Mouse (Mus musculus) kidney, postnatal 25 days (tissue): ENCODE results near the gene Lypd4.
"Not testable (repeated sequence)": the region's sequence is repeated elsewhere in the genome, so short reads cannot be mapped to it uniquely, and the experiment has no call there.

Experiments
- DNase-seq, 2 experiments: peaks; one replicate each; pipeline ENCODE4 v3.0.0; 2021; ENCODE audit warnings: mixed read lengths in 2 of 2

The Lypd4 gene

DNA sequence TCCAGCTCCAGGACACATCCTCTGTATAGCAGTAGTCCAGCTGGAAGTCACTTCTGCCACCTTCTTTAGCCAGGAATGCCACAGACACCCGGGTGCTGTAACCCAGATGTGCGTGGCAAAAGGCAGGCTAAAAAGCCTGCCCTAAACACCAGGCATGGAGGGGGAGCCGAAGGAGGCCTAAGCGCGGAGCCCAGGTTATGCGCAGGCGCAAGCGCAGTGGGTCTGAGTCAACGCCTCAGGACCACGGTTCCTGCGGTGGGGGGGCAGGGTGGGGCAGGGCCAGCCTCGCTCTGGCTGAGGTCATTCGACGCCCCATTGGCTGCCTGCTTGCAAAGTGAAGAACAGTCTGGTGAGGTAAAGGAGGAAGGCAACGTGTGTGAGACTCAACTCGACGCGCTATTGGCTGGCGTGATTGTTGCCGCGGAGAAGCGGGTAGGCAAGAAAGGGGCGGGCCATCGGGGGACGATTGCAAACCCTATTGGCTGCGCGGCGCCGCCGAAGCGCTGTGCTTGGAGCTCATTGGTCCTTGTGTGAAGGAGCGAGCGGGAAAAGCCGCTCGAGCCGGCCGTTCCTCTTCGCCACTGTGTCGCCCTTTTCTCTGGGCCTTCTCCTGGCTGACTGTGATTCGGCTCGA lies at the start of gene Lypd4, which contains the start of gene Dmrtc2:
Lypd4 (minus strand) TSS at position 410 of the 634 bp plus-strand sequence.
Dmrtc2 (plus strand) TSS at position 526 of the 634 bp plus-strand sequence.
- no peak for DNase-seq

DNA sequence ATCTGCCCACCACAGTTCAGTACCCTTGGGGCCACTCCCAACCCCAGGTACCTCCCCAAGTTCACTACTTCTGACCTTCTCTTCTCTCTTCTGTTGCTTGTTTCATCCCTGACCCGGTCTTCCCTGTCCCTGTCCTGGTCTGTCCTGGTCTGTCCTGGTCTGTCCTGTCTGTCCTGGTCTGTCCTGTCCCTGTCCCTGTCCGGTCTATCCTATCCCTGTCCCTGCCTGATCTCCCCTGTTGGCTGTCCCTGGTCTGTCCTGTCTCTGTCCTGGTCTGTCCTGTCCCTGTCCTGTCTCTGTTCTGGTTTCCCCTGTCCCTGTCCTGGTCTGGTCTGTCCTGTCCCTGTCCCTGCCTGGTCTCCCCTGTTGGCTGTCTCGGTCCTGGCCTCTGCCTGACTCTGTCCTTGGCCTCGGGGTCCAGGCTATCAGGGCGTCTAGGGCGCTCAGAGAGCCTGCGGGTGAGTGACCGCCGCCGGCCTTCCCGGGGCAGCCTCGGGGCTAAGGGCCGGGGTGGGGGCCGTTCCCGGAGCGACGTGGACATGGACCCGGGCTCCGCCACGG lies 49.1 kb upstream of the Lypd4 start:
- no peak for DNase-seq

DNA sequence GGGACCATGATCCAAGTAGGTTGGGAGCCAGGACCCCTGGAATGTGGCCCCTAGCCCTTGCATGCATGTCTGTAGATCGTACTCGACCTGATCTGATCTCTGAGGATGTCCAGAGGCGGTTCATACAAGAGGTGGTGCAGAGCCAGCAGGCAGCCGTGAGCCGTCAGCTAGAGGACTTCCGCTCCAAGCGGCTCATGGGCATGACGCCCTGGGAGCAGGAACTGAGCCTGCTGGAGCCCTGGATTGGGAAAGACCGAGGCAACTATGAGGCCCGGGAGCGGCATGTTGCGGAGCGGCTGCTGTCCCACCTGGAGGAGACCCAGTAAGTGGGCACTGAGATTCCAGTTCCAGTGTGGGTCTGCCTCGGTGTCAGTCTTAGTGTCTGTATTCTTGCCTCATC lies 42.7 kb upstream of the Lypd4 start:
- DNase-seq, result no peak

DNA sequence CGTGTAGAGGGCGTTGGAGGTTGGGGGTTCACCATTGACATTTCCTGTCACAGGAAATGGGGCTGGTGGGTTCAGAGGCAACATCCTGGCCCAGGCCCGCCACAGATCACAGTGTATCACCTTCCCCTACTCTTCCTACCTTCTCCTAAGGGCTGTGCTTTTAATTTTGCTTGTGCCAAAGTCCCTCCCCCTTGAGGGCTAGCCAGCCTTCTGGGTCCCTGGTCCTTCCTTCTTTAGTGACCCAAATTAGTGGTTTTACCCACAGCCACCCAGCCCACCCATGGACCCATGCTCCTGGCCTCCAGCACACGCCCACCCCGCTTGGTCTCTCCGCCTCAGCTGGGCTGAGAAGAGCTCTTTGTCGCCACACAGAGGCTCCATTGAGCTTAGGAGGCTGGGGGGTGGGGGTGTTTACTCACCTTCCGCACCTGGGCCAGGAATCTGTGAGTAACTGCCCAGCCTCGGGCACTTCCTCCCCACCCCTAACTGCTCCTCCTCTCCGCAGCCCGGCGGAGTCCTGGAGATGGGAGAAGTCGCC lies 37.5 kb upstream of the Lypd4 start:
- DNase-seq, result no peak

DNA sequence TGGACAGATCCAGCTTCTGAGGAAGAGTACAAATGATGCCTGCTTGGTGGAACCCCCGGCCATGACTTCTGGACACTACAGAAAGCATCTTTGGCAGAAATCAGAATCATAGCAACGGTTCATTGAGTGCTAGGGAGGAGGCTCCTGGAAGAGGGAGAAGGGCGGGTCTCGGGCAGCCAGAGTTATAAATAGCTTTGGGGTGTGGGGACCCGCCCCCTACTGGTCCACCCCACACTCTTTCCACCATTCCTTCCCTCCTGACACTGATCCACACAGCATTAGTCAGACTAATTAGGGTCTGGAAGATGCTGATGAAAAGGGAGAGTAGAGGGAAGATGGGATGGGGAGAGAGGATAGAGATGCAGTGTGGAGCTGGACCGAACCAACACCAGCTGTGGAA lies 36.8 kb upstream of the Lypd4 start:
- no peak for DNase-seq

DNA sequence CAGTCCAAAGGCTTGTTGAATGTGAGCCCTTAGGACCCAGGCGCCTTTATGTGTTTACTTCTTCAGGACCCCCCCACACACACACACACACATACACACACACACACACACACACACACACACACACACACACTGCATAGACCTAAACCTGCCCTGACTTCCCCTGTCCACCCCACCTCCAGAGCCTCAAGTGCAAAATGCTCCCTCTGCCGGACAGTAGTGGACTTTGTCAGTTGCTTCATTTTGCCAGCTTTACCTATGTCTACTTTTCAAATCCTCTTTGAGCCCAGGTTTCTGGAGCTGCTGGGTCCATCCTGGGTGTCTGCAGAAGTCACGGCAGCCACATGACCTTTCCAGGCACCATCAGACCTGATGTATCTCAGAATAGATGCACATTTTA lies 35.2 kb upstream of the Lypd4 start:
- peak; percentile 74 to 80 for DNase-seq

DNA sequence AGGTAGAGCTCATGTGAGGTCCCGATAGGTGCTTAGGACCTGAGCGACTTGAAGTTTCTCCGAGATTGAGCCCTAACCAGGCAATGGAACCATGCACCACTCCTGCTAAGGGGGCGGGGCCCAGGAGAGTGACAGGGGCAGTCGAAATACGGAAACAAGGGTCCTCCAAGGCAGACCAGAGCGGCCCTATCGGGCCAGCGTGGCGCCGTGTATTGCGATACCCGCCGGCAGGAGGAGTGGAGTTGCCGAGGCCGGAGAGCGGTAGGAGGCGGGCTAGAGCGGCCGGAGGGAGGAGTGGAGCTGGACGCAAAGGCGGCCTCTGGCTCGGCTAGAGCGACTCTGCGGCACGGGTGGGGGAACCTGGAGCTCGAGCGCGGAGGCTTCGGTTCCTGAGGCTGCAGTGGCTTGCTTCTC lies 34.3 kb upstream of the Lypd4 start:
- DNase-seq, result peak; percentile 97 to 99

DNA sequence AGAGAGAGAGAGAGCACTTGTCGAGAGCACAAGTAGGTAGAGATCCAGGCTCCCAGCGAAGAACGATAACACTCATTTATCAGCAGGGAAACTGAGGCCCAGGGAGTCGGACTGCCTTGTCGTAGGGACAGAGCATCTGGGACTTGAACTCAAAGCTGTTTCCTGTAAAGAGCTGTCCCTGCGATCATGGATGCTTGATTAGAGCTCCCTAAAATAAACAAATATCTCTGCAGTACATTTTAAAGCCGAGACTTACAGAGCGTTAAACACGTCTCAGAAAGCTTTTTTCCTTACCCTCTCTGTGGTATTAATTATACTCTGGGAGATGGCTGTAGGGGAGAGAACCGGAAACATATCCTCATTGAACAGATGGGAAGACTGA lies 33.7 kb upstream of the Lypd4 start:
- no peak for DNase-seq

DNA sequence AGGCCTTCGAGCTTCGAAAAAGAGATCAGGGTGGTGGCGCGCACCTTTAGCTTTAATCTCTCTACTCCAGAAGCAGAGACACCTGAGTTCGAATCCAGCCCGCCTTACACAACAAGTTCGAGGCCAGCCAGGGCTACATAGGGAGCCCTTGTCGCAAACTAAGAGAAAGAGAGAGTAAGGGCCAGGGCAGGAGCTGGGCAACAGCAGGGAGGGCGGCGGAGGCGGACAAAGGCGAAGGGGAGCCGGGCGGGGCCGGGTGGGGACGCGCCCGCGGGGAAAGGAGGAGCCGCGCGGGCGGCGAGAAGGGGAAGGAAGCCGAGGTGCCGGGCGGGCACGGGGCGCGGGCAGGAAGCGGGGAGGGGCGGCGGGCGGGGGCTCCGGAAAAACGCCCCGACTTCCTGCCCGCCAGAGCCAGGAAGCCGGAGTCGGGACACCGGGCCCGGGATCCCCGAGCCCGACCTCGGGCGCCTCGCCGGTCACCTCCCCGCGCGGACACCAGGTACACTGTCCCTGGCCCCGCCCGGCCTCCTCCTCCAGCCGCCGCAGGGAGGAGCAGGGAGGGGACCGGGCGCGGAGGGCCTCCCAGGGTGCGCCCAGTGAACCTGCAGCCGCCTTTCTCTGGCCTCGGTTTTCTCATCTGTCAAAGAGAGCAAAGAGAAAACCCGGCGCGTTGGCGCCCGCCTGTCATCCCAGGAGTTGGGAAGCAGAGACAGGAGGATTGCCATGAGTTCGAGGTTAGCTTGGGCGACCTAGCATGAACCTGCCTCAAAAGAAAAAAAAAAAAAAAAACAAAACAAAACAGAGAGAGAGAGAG lies 33.1 kb upstream of the Lypd4 start, which contains the start of gene Arhgef1:
Arhgef1 (plus strand) TSS at position 283 of the 814 bp plus-strand sequence.
- DNase-seq, result peak; percentile 72 to 89

DNA sequence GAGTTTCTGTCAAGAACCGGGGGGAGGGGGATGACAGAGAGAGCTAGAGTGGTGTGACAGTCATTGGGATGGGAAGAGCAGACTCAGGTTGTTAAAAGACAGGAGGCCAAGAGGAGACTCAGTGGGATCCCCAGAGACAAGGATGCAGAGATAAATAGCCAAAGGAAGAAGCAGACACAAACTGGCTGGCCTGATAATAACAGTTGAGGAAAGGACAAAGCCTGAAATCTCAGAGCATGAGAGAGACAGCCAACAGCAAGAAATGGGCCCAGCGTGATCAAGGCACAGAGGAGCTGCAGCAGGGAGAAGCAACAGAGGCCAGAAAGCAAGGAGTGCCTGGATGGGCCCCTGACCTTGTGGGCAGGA lies 32.5 kb upstream of the Lypd4 start:
- no peak for DNase-seq

DNA sequence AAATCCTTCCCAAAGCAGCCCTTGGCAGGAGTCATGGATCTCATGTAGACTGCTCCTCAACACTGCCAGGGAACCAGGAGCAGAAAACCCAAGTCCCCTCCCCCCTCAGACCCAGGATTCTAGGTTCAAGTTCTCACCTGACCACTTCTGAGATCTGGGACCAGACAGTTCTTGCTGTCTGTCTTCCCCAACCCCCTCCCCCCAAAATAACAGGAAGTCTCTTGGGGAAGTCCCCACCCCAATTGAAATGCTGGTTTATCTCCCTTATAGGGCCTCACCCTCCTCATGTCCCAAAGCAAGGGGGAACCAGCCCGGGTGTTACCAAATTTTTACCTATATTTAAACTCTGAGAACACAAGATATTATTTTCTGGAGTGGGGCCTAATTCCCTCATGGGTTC lies 32.1 kb upstream of the Lypd4 start:
- no peak for DNase-seq

DNA sequence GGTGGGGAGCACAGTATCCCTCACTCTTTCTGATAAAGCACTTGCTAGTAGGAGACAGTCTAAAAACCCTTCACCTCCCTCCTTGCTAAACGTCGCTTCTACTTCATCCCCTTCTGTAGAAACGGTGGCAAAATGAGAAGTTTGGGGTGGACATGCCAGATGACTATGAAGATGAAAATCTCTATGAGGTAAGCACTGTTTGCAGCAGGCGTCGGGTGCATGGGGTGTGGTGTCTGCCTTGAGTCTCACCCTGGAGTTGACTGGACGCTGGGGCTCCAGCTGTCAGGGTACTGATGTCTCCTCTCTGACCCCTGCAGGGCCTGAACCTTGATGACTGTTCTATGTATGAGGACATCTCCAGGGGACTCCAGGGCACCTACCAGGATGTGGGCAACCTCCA lies 31.4 kb upstream of the Lypd4 start:
- no peak for DNase-seq

DNA sequence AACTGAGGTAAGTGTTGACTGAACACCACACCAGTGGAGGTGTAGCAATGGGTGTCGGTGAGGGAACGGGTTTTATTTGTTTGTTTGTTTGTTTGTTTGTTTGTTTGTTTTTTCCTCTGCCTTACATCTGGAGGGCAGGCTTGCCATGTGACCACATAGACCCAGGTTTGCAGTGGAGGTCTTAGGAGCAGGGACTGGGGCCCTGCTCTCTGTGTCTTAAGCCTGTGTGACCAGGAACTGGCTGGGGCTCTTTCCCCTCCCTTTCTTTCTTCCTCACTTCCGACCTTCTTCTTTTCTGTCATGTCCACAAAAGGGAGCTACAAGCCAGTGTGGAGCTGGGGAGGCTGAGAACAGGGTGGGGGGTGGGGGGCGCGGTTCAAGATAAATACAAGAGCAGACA lies 28.2 kb upstream of the Lypd4 start:
- DNase-seq, result no peak

DNA sequence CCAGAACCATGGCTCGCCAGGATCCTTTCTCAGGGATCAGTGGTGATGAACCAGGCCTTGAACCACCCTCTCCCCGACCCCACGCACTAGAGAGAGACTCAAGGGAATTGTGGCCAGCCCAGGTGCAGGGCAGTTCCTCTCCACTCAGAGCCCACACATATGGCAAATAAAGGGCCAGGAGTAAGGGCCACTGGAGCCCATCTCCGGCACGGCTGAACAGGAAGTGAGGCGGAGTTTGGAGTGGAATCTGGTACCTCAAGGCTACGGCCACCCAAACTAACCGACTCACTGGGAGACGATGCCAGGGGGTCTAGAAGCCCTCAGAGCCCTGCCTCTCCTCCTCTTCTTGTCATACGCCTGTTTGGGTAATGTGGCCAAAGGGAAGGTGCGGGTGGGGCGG lies 27.5 kb upstream of the Lypd4 start, which contains the start of gene Cd79a:
Cd79a (plus strand) TSS at position 158 of the 400 bp plus-strand sequence.
- no peak for DNase-seq

DNA sequence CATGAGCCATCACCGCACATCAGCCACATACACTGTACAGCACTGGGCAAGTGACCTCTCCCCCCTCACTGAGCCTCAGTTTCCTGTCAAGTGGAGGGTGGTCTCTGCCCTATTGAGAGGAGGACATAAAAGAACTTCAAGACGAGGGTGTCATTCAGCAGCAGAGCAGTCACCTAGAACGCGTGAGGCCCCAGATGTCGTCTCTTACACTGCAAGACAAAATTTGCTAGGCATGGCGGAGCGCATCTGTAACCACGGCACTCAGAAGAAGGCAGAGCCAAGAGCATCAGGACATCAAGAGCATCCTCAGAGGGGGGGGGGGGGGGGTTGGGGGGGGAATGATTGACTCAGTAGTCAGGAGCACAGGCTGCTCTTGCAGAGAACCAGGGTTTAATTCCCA lies 26.5 kb upstream of the Lypd4 start:
- DNase-seq, result no peak

DNA sequence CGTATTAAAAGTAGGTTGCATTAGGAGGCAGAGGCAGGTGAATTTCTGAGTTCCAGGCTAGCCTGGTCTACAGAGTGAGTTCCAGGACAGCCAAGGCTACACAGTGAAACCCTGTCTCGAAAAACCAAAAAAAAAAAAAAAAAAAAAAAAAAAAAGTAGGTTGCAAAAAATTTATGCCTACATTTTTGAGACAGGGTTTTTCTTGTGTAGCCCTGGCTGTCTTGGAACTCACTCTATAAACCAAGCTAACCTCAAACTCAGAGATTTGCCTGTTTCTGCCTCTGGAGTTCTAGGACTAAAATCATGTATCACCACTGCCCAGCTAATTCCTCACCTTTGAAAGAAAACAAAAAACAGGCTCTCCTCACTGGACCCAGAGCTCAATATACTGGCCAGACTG lies 26.0 kb upstream of the Lypd4 start:
- not testable (repeated sequence) for DNase-seq

DNA sequence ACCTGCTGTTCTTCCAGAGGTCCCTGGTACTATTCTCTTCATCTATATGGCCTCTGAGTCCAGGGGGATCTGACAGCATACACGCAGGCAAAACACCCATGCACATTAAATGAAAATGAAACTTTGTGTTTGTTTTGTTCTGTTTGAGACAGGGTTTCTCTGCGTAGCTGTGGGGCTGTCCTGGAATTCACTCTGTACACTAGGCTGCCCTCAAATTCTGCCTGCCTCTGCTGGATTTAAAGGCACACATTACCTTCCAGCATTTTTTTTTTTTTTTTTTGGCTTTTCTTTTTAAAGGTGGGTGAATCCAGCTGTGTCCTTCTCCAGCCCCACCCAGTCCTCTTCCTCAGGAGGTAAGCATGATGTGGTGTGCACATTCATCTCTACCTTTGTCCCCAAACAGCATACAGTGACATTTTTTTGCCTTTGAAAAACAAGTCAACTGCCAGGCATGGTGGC lies 22.4 kb upstream of the Lypd4 start:
- no peak for DNase-seq

DNA sequence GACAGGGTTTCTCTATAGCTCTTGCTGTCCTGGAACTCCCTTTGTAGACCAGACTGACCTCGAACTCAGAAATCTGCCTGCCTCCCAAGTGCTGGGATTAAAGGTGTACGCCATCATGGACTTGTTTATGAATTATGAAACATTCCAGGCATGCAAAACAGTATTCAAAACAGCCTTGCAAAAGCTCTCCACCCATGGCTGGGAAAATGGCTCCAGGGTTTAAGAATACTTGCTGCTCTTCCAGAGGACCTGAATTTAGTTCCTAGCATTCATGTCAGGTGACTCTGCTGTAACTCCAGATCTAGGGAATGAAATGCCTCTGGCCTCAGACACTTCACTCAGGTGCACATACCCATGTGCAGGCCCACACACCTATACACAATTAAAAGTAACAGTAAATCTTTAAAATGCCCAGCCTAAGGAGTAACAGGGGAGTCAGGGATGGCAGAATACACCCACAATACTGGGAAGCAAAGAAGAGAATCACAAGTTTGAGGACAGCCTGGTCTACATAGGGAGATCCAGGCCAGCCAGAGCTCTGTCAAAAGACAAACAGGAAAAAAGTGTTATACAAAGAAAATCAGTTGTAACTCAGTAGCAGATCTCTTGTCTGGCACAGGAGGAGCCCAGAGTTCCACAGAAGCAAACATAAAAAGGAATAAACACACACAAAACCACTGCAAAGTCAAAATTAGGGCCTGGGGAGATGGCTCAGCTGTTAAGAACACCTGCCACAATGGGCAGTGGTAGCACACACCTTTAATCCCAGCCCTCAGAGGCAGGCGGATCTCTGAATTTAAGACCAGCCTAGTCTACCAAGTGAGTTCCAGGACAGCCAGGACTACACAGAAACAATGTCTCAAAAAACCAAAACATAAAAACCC lies 21.7 kb upstream of the Lypd4 start:
- DNase-seq, result no peak

DNA sequence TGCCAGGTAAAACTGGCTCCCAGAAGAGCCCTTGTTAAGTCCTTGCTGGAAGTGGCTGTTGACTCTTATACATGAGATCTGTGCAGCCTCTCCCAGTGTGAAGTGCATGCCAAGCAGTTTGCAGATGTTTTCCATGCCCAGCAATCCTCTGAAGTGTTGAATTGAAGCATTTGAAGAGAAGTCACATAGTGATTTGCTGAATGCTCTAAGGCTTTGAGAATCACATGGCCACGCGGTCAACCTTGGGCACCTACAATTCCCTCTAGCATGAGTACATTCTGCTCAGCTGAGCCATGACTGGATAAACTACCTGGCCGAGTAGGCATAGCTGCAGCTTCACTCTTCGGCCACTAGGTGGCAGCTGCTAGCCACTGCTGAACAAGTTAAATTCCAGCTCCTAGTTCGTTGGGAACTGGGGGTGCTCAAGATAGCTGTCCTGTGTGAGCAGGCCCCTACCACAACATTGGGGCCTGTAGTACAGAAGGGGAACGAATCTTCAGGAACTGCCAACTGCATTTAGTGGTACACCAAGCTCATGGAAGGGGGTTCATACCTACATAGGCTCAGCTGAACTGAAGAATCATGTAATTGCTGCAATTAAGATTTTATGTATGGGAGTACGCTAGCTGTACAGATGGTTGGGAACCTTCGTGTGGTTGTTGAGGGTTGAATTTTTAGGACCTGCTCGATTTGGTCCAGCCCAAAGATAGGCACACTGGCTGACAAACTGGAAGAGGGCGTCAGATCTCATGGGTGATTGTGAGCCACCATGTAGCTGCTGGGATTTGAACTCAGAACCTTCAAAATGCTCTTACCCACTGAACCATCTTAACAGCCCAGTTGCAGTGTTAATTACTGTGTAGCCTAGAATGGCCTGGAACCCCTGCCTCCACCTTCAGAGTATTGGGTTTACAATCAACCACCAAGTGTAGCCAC lies 20.8 kb upstream of the Lypd4 start:
- peak; percentile 63 to 81 for DNase-seq

DNA sequence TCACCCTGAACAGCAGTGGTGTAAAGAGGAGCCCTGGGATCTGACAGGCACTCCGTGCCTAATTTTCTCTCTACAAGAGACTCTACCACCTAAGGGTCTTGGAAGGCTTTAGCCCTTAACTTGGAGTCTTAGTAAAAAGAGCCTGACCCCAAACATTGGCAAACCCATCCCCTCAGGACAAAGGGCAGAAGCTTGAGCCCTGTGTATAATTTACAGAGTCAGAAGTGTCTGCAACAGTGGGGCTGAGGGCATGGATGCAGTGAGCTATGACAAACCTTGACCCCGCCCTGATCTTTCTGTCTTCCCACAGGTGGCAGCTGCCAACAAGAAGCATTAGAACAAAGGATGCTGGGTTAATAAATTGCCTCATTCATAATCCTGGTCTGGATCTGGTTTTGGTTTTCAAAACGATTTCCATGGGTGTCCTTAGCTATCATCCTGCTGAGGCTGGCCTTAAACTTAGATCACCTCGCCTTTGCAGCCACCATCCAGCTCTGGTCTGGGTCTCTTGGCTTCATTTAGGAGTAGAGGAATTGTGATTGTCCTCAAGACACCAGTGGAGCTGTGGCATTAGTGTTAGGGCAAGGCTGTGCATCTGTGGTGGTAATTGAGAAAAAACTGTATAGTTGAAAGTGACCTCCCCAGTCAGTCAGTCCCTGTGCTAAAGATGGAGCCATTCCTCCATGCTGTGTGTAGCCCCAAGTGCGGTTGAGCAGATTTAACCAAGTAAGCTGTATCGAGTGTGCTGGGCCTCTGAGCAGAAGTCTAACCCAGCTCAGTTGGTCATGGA lies 19.9 kb upstream of the Lypd4 start:
- peak; percentile 78 to 90 for DNase-seq

DNA sequence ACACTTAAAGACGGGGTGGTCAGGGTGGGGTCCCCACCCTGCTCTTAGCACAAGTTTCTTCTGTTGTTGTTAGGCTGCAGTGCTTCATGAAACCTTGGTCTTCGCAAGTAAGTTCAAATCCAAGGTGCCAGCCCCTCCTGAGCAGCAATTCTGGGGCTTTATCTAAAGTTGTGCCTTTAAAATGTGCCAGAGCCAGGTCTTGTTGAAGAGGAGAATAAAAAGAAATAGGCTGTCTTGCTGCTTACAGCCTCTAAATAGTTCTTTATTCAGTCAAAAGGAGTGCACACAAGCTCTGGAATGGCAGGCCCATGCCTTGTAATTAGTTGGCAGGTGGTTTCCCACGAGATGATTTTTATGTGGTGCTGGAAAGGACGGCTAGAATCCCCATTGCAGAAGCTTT lies 17.4 kb upstream of the Lypd4 start:
- no peak for DNase-seq
